Mouse (Mus musculus) urinary bladder, adult 2 months (tissue): Measurements from ENCODE around the gene Nfia. TPM values are rescaled to one million over a fixed set of nuclear protein-coding genes. Genes with fewer than 3 reads are reported as not detected.

Source experiments
- DNase-seq: peaks from one replicate; pipeline ENCODE4 v3.0.0; 2022; ENCODE audit warnings: low spot score
- polyA plus RNA-seq: library from polyadenylated mRNA; depleted of rRNA; stranded (reverse); fragments of >200 nt; gene quantifications from 2 replicates; pipeline ENCODE4 v1.2.3, GENCODE M21; 2012

Nfia gene
- polyA plus RNA-seq, 1 experiment = 19.6 TPM

DNA sequence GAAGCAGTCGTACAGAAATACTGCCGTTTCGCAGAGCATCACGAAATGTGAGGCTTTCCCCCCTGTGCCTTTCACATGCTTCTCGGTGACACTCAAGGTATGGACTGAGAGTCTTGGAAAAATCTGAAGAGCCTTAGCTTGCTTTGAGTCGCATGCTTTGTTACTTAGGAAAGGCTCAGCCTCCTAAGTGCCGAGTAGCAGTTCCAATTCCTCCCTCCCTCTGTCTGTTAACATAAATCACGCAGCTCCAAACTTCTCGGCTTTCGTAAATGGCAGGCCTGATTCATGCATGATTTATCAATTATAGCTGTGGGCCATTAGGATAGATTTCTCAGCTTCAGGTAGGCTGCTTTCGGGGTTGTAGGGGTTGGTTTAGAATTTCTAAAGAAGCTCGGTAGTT, 284.7 kb downstream of the Nfia start:
- no peak for DNase-seq

DNA sequence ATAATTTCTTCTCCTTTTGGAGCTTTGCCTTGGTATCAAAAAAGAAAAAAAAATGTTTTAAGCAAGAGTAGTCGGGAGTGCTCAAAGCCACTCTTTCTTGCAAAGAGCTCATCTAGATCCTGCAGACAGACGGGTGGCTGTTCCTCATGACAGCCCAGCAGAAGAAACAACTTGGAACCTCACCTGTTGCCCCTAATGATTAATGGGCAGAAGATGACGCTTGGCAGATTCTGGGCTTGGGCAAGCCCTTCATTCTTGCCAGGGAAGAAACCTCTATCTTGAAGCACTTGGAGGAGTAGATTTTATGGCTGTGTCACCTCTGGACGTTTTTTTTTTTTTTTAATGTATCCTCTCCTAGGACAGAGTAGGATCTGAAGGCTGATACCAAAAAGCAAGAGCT, 285.2 kb downstream of the Nfia start:
- no peak for DNase-seq

- no peak for DNase-seq
Observed at GRCm38 (mm10) chr4:98058182-98058581, 285.6 kb downstream of the Nfia start.

GRCm38 (mm10) chr4:98060601-98061000, 288.1 kb downstream of the Nfia start:
- no peak for DNase-seq

DNA sequence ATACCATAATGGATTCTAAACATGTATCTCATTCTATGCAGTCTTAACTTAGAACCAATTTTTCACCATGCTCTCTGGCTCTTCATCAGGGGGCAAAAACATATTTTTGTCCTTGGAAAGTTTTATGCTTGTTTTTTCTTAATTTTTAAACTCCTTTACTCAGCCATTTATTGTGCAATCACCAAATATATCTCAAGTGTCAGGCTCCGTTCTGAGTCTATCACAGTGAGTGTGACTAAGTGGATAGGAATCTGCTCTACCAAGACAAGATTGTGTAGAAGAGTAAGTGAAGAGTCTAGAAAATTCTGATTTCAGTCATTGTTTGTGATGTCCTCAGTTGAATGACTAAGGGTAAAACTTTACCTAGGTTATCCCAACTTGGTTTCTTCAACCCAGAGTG, 288.6 kb downstream of the Nfia start:
- no peak for DNase-seq

GRCm38 (mm10) chr4:98063280-98063679, 290.7 kb downstream of the Nfia start:
- no peak for DNase-seq

DNA sequence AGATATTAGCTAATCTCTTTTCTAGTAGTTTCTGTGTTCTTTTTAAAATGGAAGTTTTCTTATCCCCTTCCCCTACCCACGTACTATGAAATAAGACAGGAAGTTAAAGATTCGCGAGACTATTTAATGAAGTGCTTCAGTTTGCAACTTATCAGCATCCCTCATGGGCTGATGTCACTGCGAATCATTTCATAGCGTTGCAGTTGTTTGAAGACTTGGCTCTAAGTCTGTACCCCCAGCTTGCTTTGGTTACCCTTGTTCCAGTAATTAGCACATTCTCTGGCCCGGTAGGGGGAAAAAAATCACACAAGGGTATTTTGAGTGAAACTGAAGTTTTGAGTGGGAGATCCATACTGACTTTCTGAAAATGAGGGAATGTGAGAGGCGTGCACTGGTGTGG, 303.6 kb downstream of the Nfia start:
- no peak for DNase-seq

DNA sequence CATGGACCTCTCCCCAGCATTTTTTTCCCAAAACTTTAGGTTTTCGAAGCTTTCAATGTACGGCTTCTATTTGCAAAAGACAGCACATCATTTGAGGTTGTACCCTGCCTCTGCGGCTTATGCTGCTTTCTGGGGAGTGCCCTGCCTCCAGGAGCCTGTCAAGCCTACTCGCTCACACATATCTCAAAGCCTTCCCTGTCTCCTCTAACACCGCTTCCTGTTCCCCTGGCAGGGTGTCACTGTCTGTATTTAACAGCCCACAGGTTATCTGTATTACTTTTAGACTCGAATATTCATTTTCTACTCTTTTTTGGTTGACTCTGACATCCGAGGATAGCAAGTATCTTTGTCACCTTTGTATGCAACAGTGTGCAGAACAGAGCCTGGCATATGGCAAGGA, 304.1 kb downstream of the Nfia start:
- no peak for DNase-seq

DNA sequence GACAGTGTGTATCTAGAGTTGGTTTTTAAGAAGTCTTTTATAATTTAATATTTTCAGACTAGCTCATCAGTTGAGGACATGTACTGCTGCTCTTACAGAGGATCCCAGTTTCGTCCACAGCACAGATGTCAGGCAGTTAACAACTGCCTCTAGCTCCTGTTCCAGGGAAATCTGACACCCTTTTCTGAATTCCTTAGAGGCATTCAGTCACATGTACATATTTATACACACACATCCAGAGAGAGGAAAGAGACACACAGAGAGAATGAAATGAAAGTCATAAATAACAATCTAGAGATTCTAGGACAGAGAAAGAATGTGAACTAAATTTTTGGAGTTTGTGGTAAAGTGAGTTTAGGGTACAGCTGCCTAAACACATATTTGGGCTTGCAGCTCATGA, 308.1 kb downstream of the Nfia start:
- no peak for DNase-seq

DNA sequence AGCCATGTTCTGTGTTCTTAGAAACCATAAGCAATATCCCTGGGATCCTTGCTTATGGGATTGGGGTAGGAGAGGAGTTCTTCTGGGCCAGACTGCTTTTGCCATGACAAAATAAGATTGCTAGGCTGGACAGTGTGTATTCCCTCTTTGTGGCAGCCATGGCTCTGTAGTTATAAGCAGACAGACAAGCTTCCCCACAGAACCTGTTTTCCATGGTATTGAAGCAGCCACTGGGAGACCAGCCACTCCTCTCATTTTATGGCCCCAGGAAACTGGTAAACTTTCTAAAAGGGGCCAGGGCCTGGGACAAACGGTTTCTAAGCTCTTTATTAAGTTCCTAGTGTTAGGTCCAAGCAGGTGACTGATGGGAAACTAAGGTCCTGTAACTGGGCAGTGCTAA, 309.4 kb downstream of the Nfia start:
- no peak for DNase-seq

GRCm38 (mm10) chr4:98082512-98082911, 310.0 kb downstream of the Nfia start:
- no peak for DNase-seq

DNA sequence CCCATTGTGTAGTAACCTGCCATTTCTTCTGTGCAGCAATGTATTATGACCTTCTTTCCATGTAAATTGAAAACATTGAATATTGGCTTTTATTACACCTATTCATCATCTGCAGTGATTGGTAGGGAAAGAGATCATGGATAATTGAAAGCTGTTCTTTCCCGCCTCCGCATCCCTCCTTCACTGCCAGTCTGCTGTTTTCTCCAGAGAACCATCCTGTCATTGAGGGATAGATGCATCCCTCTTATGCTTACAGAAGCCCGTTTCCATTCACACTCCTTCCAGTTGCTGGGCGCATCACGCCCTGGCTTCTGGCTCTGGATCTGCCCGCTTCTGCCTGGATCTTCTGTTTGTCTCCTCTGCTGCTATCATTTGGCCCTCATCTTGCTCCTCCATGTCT, 312.5 kb downstream of the Nfia start:
- DNase-seq = no peak

DNA sequence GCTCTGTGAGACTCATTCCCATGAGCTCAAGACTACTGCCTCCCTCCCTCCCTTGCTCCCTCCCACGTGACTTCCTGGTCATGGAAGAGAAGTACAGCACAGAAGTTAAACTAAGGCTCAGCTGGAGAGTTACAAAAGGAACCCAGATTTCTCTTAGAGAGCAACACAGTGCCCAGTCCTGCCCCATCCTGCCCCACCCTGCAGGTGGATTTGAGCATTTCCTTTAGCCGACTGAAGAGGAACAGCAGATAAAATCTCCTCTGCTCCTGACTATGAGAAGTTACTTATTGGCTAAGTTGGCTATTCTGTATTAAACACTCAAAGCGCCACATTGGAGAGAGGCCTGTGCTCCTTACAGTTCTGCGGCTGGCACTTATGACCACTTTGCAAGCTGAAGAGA, 314.4 kb downstream of the Nfia start:
- DNase-seq = no peak

GRCm38 (mm10) chr4:98089985-98090384, 317.5 kb downstream of the Nfia start:
- no peak for DNase-seq

GRCm38 (mm10) chr4:98090586-98090985, 318.1 kb downstream of the Nfia start:
- no peak for DNase-seq

DNA sequence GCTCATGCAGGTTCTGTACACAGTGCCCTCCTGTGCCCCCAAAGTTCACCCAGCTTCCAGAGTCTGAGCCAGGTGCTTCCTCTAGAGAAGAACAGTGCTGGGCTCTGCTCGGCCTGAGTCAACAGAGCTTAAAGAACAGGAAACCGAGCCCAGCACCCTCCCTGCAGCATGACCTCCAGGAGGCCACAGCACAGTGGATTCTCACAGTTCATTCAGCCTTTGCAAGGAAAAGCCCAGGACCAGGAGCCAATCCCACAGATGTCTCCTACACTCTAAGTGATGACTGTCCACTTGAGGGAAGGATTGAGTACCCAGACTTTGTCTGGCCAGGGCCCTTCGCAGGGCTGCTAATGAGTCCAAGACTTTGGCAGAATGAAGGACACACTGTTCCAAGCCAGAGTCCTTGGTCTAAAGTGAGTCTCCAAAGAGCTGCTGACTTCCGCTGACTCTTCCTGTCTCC, 318.9 kb downstream of the Nfia start:
- DNase-seq = no peak

- no peak for DNase-seq
Observed at GRCm38 (mm10) chr4:98091901-98092472, 319.5 kb downstream of the Nfia start.

DNA sequence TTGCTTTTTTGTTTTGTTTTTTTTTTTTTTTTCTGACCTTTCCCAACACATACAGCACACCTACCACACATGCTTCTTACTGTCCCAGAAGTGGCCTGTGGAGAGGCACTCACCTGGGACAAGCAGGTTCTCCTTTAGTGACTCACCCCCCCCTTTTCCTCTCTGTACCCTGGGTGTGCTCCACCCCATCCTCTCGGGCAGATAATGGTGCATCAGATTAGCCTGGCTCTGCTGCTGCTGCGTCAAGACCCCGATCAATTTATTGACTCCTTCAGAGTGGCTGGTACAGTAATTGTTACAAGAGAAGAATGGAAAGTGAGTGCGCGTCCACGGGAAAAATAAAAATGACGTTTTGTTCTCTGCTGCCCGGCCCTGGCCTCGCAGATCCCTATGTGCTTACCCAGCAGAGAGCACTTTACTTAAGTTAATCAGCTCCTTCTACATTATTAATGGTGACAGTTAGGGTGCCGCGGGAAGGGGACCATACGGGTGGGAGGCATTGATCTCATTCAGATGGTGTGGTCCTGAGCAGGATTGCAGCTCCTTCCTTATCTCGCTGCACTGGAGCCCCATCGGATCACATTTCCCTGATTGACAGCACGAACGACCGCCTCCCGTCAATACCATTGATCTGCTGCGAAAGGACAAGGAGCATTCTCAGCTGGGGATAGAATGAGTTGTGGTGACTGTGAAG, 321.7 kb downstream of the Nfia start:
- DNase-seq = no peak

DNA sequence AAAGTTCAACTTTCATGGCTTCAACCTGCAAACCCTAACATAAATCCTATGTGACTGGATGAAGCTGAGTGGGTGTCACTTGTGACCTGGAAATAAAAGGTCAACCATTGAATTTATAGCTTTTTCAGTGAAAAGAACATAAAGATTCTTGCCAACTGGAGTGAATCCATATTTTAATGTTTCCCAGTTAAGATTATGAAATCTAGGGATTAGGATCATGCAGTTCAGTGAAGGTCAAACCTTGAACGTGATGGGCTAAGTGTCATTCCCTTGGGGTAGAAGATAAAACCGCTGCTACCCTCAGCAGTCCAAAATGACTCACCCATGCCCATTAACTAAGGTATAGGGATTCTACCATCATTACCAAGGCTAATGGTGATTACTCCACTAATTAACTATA, 322.5 kb downstream of the Nfia start:
- DNase-seq = no peak

DNA sequence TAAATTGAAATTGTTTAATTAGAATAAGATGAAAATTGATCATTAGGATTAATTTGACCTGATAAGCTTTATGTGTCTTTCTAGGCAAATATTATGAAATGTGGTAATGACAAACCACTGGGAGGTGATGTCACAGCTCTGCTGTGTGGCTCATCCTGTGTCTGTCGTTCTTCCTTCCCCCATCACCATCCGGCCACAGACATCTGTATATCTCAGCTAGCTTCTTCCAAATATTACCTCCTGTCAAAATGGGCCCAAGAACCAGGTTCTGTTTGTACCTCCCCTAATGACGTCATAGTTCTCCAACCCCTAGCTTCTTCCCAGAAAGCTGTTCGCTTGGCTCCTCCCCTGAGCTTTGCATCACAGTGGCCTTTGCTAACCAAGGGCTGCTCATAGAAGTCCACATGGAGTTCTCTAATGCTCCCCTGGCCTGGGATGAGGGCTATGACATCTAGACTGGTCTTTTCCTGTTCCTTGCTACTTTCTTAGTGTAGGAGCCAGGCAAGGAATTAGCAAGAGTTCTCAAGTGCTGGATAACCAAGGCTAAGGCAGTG, 324.6 kb downstream of the Nfia start:
- DNase-seq = no peak

DNA sequence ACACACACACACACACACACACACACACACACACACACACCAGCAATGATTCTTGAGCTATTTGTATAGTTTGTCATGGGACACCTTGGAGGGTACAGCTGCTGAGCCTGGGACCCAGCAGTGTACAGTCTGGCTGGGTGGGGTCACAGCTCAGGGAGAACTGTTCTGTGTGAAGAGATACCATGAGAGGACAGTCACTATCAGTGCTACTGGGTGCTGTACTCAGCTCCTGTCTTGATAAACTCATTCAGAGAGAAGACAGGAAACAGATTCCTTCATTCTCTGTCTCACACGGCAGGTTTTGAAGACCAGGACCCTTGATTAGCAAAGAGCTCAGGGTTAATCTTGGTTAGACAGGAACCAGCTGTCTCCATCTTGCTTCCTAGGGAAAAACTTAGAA, 326.1 kb downstream of the Nfia start:
- DNase-seq = no peak

DNA sequence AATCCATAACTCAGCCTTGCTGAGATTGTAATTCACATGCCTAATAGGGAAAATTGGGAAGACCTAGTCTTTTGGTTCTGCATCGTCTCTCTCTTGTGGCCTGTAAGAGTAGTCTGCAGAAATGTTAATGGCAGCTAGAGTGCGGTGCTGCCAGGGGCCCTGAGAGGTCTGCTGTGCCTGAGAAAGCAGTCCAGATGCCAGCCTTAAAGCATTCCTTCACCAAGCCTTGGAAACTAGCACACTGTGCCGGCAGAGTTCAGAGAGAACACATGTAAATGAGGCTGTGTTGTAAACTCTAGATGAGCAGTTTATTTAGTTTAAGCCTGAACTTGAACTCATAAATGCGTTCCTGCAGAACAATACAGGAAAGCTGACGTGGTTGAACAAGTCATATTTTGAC, 326.9 kb downstream of the Nfia start:
- DNase-seq = no peak
